Mouse (Mus musculus): Measurements from ENCODE around the gene Fam240b.

Fam240b gene

DNA sequence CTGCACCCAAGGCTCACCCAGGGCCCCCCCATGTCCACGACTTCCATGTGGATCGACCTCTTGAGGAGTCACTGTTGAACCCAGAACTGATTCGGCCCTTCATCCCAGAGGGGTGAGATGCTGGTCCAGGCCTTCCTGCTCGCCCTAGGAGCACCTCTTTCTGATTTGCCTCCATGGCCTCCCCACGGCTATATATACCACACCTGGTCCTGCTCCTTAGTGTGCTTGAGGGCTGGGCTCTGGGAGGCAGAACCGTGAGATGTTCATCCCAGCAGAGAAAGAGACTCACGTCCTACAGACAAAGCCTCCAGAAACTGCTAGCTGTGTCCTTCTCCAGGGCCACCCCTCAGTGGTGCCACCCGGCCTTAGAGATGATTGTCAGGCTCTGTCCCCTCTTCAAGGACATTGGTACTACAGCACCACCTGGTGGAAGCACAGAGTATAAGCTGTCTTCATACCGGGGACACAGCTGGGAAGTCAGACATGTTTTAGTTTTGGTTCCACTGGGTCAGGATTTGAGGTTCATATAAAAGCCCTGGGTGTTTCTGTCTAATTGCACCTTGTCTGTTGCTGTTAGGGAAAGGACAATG is 58.6 kb downstream of the Fam240b start:
- DNase-seq, result peak; percentile 64 to 67

DNA sequence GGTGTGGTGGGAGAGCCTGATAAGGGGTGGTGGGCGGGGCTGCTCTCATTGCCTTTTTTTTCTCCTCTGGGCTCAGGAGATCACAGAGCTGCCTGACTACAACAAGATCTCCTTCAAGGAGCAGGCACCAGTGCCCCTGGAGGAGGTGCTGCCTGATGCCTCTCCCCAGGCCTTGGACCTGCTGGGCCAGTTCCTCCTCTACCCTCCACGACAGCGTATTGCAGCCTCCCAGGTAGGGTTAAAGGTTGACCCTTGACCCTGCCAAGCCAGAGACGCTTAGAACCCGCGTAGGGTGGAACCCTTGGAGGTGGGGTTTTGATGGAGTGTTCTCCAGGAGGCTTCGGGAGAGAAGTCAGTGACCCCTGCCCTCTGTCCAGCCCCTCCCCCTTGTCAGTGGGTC is 59.8 kb downstream of the Fam240b start:
- DNase-seq, result no peak

DNA sequence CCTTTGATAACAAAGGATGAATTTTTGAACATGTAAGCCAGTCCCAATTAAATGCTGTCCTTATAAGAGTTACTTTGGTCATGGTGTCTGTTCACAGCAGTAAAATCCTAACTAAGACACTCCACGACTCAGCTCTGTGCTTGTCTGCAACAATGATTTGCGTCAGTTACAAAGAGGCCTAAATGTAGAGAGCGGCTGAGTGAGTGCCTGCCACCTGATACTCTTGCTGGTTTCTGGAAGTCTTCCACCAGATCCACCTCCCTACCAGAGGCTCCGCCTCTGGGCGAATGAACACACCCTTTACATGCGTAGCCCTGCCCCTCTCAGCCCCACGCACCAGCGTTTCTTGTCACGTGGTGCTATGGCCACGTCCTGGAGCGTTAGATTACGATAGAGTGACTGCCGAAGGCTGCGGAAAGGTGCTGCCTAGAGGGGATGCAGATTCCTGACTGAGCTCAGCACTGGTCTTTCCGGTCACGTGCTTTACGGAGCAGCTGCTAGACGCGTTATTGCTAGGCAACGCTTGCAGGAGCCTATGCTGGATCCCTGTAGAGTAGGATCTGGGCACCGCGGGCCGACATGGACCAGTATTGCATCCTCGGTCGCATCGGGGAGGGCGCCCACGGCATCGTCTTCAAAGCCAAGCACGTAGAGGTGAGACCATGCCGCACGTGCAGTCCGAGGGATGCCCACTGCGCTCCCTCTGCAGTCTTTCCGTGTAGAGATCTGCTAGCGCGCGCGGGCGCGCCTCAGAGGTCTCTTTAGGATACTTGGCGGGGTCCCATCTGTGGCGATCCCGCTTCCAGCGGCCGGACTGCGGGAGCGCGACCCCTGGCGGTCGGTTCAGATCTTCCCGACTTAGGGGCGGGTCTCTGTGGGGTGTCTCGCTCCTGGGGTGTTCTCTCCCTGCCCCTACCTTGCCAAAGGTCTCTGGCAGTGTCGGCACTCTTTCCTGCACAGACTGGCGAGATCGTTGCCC is 65.3 kb downstream of the Fam240b start, which contains the start of gene Cdk20:
Gene Cdk20, plus strand, starts transcription at position 298 of the 979 bp plus-strand sequence.
- peak; percentile 93 to 97 for DNase-seq
